Mouse (Mus musculus): ENCODE measurements around the gene Mtus2. TPM values are rescaled to one million over a fixed set of nuclear protein-coding genes. Genes with fewer than 3 reads are reported as not detected.
"Not testable (repeated sequence)": the region's sequence is repeated elsewhere in the genome, so short reads cannot be mapped to it uniquely, and the experiment has no call there.

Gene Mtus2
- polyA plus RNA-seq, 1 experiment from 2014 or later = 18.1 TPM

GRCm38 (mm10) chr5:147951751-147952150 is 5.4 kb upstream of the Mtus2 start:
- H3K4me3 ChIP-seq (ENCODE audit: low read depth, low read length) = no peak overlapping the region
- H3K4me2 ChIP-seq (replicated peaks; ENCODE audit: low read depth, low read length) = no peak overlapping the region
- H3K4me1 ChIP-seq (ENCODE audit: control insufficient read depth, insufficient read depth, low read length) = no peaks in the 10 kb centered on the region
- H3K27ac ChIP-seq (ENCODE audit: low read length) = no peak overlapping the region
- no peak for ATAC-seq (ENCODE audit: insufficient number of reproducible peaks, insufficient read depth, low FRiP score, low read depth)
- H3K36me3 ChIP-seq (ENCODE audit: control insufficient read depth, insufficient read depth, low read length) = no peaks in the 10 kb centered on the region
- no peak overlapping the region for H3K9ac ChIP-seq (replicated peaks; ENCODE audit: low read depth, low read length)
- no peaks in the 10 kb centered on the region for H3K27me3 ChIP-seq (ENCODE audit: control insufficient read depth, insufficient read depth, low read length)
- H3K9me3 ChIP-seq (ENCODE audit: control insufficient read depth, low read depth, low read length) = no peaks in the 10 kb centered on the region
- WGBS = 40% methylated on average over 2 of the region's 2 CpGs

GRCm38 (mm10) chr5:147953181-147953580 is 3.9 kb upstream of the Mtus2 start:
- not testable (repeated sequence) for H3K9me3 ChIP-seq (ENCODE audit: control insufficient read depth, low read depth, low read length); H3K27ac ChIP-seq (ENCODE audit: low read length); H3K4me3 ChIP-seq (ENCODE audit: low read depth, low read length); H3K9ac ChIP-seq (replicated peaks; ENCODE audit: low read depth, low read length); H3K4me1 ChIP-seq (ENCODE audit: control insufficient read depth, insufficient read depth, low read length); H3K4me2 ChIP-seq (replicated peaks; ENCODE audit: low read depth, low read length); ATAC-seq (ENCODE audit: insufficient number of reproducible peaks, insufficient read depth, low FRiP score, low read depth); H3K36me3 ChIP-seq (ENCODE audit: control insufficient read depth, insufficient read depth, low read length); H3K27me3 ChIP-seq (ENCODE audit: control insufficient read depth, insufficient read depth, low read length)
- 82% methylated on average over 5 of the region's 5 CpGs for WGBS

- ATAC-seq (ENCODE audit: insufficient number of reproducible peaks, insufficient read depth, low FRiP score, low read depth) = no peak
Measured at GRCm38 (mm10) chr5:147955671-147956070, 1.4 kb upstream of the Mtus2 start.

GRCm38 (mm10) chr5:147956421-147956820 is 699 bp upstream of the Mtus2 start:
- H3K27me3 ChIP-seq (ENCODE audit: control insufficient read depth, insufficient read depth, low read length) = no peaks in the 10 kb centered on the region
- no peaks in the 10 kb centered on the region for H3K36me3 ChIP-seq (ENCODE audit: control insufficient read depth, insufficient read depth, low read length)
- no peak overlapping the region for H3K4me2 ChIP-seq (replicated peaks; ENCODE audit: low read depth, low read length)
- H3K4me1 ChIP-seq (ENCODE audit: control insufficient read depth, insufficient read depth, low read length) = peaks cover 3% of the 10 kb centered on the region; the same call in 1 of the 2 replicates
- no peak overlapping the region for H3K4me3 ChIP-seq (ENCODE audit: low read depth, low read length)
- no peaks in the 10 kb centered on the region for H3K9me3 ChIP-seq (ENCODE audit: control insufficient read depth, low read depth, low read length)
- no peak overlapping the region for H3K27ac ChIP-seq (ENCODE audit: low read length)
- 4% methylated on average over 11 of the region's 11 CpGs for WGBS
- no peak overlapping the region for H3K9ac ChIP-seq (replicated peaks; ENCODE audit: low read depth, low read length)
- no peak for ATAC-seq (ENCODE audit: insufficient number of reproducible peaks, insufficient read depth, low FRiP score, low read depth)

More at GRCm38 (mm10) chr5:147955671-147956070, 1.4 kb upstream of the Mtus2 start:
- H3K4me1 ChIP-seq (ENCODE audit: control insufficient read depth, insufficient read depth, low read length) = peaks cover 3% of the 10 kb centered on the region; the same call in 1 of the 2 replicates
- H3K4me2 ChIP-seq (replicated peaks; ENCODE audit: low read depth, low read length) = no peak overlapping the region
- H3K36me3 ChIP-seq (ENCODE audit: control insufficient read depth, insufficient read depth, low read length) = no peaks in the 10 kb centered on the region
- H3K27me3 ChIP-seq (ENCODE audit: control insufficient read depth, insufficient read depth, low read length) = no peaks in the 10 kb centered on the region
- H3K27ac ChIP-seq (ENCODE audit: low read length) = no peak overlapping the region
- 33% methylated on average over 5 of the region's 5 CpGs for WGBS
- no peaks in the 10 kb centered on the region for H3K9me3 ChIP-seq (ENCODE audit: control insufficient read depth, low read depth, low read length)
- no peak overlapping the region for H3K9ac ChIP-seq (replicated peaks; ENCODE audit: low read depth, low read length)
- no peak overlapping the region for H3K4me3 ChIP-seq (ENCODE audit: low read depth, low read length)

GRCm38 (mm10) chr5:147957592-147958271 is 612 bp downstream of the Mtus2 start:
- H3K27me3 ChIP-seq (ENCODE audit: control insufficient read depth, insufficient read depth, low read length) = no peaks in the 10 kb centered on the region
- no peaks in the 10 kb centered on the region for H3K36me3 ChIP-seq (ENCODE audit: control insufficient read depth, insufficient read depth, low read length)
- ATAC-seq (ENCODE audit: insufficient number of reproducible peaks, insufficient read depth, low FRiP score, low read depth) = peak; percentile 17; the same call in 1 of the 2 replicates
- no peak overlapping the region for H3K27ac ChIP-seq (ENCODE audit: low read length)
- no peaks in the 10 kb centered on the region for H3K9me3 ChIP-seq (ENCODE audit: control insufficient read depth, low read depth, low read length)
- peaks cover 3% of the 10 kb centered on the region; the same call in 1 of the 2 replicates for H3K4me1 ChIP-seq (ENCODE audit: control insufficient read depth, insufficient read depth, low read length)
- H3K9ac ChIP-seq (replicated peaks; ENCODE audit: low read depth, low read length) = no peak overlapping the region
- H3K4me2 ChIP-seq (replicated peaks; ENCODE audit: low read depth, low read length) = peak overlapping the region; percentile 97
- peak overlapping the region; percentile 49 for H3K4me3 ChIP-seq (ENCODE audit: low read depth, low read length)
- WGBS = under 1% methylated on average over 42 of the region's 42 CpGs

GRCm38 (mm10) chr5:147958552-147958951 is 1.4 kb downstream of the Mtus2 start:
- no peak overlapping the region for H3K27ac ChIP-seq (ENCODE audit: low read length)

GRCm38 (mm10) chr5:147959088-147959487 is 2.0 kb downstream of the Mtus2 start:
- no peaks in the 10 kb centered on the region for H3K36me3 ChIP-seq (ENCODE audit: control insufficient read depth, insufficient read depth, low read length)
- no peaks in the 10 kb centered on the region for H3K9me3 ChIP-seq (ENCODE audit: control insufficient read depth, low read depth, low read length)
- no peak overlapping the region for H3K27ac ChIP-seq (ENCODE audit: low read length)
- peaks cover 3% of the 10 kb centered on the region; the same call in 1 of the 2 replicates for H3K4me1 ChIP-seq (ENCODE audit: control insufficient read depth, insufficient read depth, low read length)
- no peak overlapping the region for H3K9ac ChIP-seq (replicated peaks; ENCODE audit: low read depth, low read length)
- no peak for ATAC-seq (ENCODE audit: insufficient number of reproducible peaks, insufficient read depth, low FRiP score, low read depth)
- no peak overlapping the region for H3K4me2 ChIP-seq (replicated peaks; ENCODE audit: low read depth, low read length)
- 38% methylated on average over 5 of the region's 5 CpGs for WGBS
- no peaks in the 10 kb centered on the region for H3K27me3 ChIP-seq (ENCODE audit: control insufficient read depth, insufficient read depth, low read length)
- H3K4me3 ChIP-seq (ENCODE audit: low read depth, low read length) = no peak overlapping the region

More at GRCm38 (mm10) chr5:147958552-147958951, 1.4 kb downstream of the Mtus2 start:
- Histone ChIP-seq H3K27me3 (ENCODE audit: control insufficient read depth, insufficient read depth, low read length) (no peaks in the 10 kb centered on the region), H3K36me3 (ENCODE audit: control insufficient read depth, insufficient read depth, low read length) (no peaks in the 10 kb centered on the region), H3K4me3 (ENCODE audit: low read depth, low read length) (no peak overlapping the region), H3K9me3 (ENCODE audit: control insufficient read depth, low read depth, low read length) (no peaks in the 10 kb centered on the region), H3K9ac (replicated peaks; ENCODE audit: low read depth, low read length) (no peak overlapping the region), H3K4me1 (ENCODE audit: control insufficient read depth, insufficient read depth, low read length) (peaks cover 3% of the 10 kb centered on the region; the same call in 1 of the 2 replicates), H3K4me2 (replicated peaks; ENCODE audit: low read depth, low read length) (peak overlapping the region; percentile 97; the same call in 1 of the 2 replicates)
- ATAC-seq (ENCODE audit: insufficient number of reproducible peaks, insufficient read depth, low FRiP score, low read depth) = no peak
- WGBS = 37% methylated on average over 13 of the region's 13 CpGs

GRCm38 (mm10) chr5:147960793-147961192 is 3.7 kb downstream of the Mtus2 start:
- no peaks in the 10 kb centered on the region for H3K36me3 ChIP-seq (ENCODE audit: control insufficient read depth, insufficient read depth, low read length)
- 83% methylated on average over 1 of the region's 1 CpGs for WGBS
- no peak overlapping the region for H3K27ac ChIP-seq (ENCODE audit: low read length)
- no peaks in the 10 kb centered on the region for H3K9me3 ChIP-seq (ENCODE audit: control insufficient read depth, low read depth, low read length)
- H3K4me2 ChIP-seq (replicated peaks; ENCODE audit: low read depth, low read length) = no peak overlapping the region
- ATAC-seq (ENCODE audit: insufficient number of reproducible peaks, insufficient read depth, low FRiP score, low read depth) = no peak
- no peaks in the 10 kb centered on the region for H3K27me3 ChIP-seq (ENCODE audit: control insufficient read depth, insufficient read depth, low read length)
- H3K4me3 ChIP-seq (ENCODE audit: low read depth, low read length) = no peak overlapping the region
- no peak overlapping the region for H3K9ac ChIP-seq (replicated peaks; ENCODE audit: low read depth, low read length)
- H3K4me1 ChIP-seq (ENCODE audit: control insufficient read depth, insufficient read depth, low read length) = peaks cover 3% of the 10 kb centered on the region; the same call in 1 of the 2 replicates

Measured in stomach, embryonic 14.5 days (tissue).